Mouse (Mus musculus) heart, postnatal 0 days (tissue): ENCODE data around the gene Msmp.

Experiments
- CTCF ChIP-seq: IDR thresholded peaks from 2 replicates; pipeline ENCODE4 v1.5.1; 2016; ENCODE audit warnings: antibody characterized with exemption, control low read depth, low read depth
- EP300 ChIP-seq: IDR thresholded peaks from 2 replicates; pipeline ENCODE4 v1.6.1; 2016; ENCODE audit warnings: antibody characterized with exemption, low read depth

- TF ChIP-seq CTCF (no peak), EP300 (no peak)
Measured at GRCm38 (mm10) chr4:43579256-43579655, 5.0 kb downstream of the Msmp start.
